Mouse (Mus musculus): Measurements from ENCODE around the gene Spryd4. TPM values are rescaled to one million over a fixed set of nuclear protein-coding genes. Genes with fewer than 3 reads are reported as not detected.

The Spryd4 gene
- polyA plus RNA-seq, 1 experiment: 21.8 TPM

GRCm38 (mm10) chr10:128255925-128256324 is 44.3 kb upstream of the Spryd4 start:
- H3K79me2 ChIP-seq (ENCODE audit: control insufficient read depth, insufficient read depth): no peaks in the 10 kb centered on the region
- TF ChIP-seq MAX (IDR thresholded peaks at IDR 0.05; ENCODE audit: low read depth): no peak
- TF ChIP-seq TCF3 (IDR thresholded peaks at IDR 0.05; ENCODE audit: insufficient read length, low read depth): no peak
- TF ChIP-seq POLR2AphosphoS2 (IDR thresholded peaks at IDR 0.05; ENCODE audit: insufficient read length, low read depth): no peak
- TF ChIP-seq POLR2A (IDR thresholded peaks at IDR 0.05; ENCODE audit: insufficient read length, low read depth): no peak
- TF ChIP-seq USF1 (IDR thresholded peaks at IDR 0.05; ENCODE audit: low read depth): no peak
- TF ChIP-seq SRF (IDR thresholded peaks at IDR 0.05; ENCODE audit: control insufficient read depth, insufficient read length, low read depth): no peak
- TF ChIP-seq MYOG (IDR thresholded peaks at IDR 0.05; ENCODE audit: control insufficient read depth in 1 of 3, insufficient read depth in 1 of 3, insufficient read length in 2 of 3, low read depth in 2 of 3): no peak
- TF ChIP-seq E2F4 (IDR thresholded peaks at IDR 0.05; ENCODE audit: insufficient read depth): no peak
- TF ChIP-seq TCF12 (IDR thresholded peaks at IDR 0.05; ENCODE audit: insufficient read depth, poor library complexity, severe bottlenecking): no peak
- no peak for TF ChIP-seq CEBPB (IDR thresholded peaks at IDR 0.05; ENCODE audit: insufficient read depth, poor library complexity, severe bottlenecking)
- no peak for TF ChIP-seq REST (IDR thresholded peaks at IDR 0.05; ENCODE audit: insufficient read depth, insufficient read length)
- TF ChIP-seq MYOD1 (IDR thresholded peaks at IDR 0.05; ENCODE audit: control insufficient read depth in 1 of 3, insufficient read length in 2 of 3, low read depth in 2 of 3): no peak
- no peaks in the 10 kb centered on the region for H3K27me3 ChIP-seq (ENCODE audit: control insufficient read depth, insufficient read depth, insufficient read length)
- H3K4me2 ChIP-seq (ENCODE audit: low read depth): peak overlapping the region; percentile 56
- no peaks in the 10 kb centered on the region for H3K36me3 ChIP-seq (ENCODE audit: control insufficient read depth, insufficient read depth)
- H3K4me3 ChIP-seq: no peak overlapping the region
- H3ac ChIP-seq (ENCODE audit: control insufficient read depth, insufficient read length): no peak overlapping the region

- no peak within 1 kb of the TSS for H3K4me2 ChIP-seq (ENCODE audit: low read depth)
- H3K79me2 ChIP-seq (ENCODE audit: control insufficient read depth, insufficient read depth): no peaks in the 10 kb centered on the region
- H3K4me3 ChIP-seq: no peak within 1 kb of the TSS
- H3ac ChIP-seq (ENCODE audit: control insufficient read depth, insufficient read length): no peak within 1 kb of the TSS
- H3K27me3 ChIP-seq (ENCODE audit: control insufficient read depth, insufficient read depth, insufficient read length): no peaks in the 10 kb centered on the region
- 0 out of 2 replicates have a peak, but pooled peaks have one; percentile 31 for TF ChIP-seq CEBPB (IDR thresholded peaks at IDR 0.05; ENCODE audit: insufficient read depth, poor library complexity, severe bottlenecking)
- no peak for TF ChIP-seq E2F4 (IDR thresholded peaks at IDR 0.05; ENCODE audit: insufficient read depth)
- no peaks in the 10 kb centered on the region for H3K36me3 ChIP-seq (ENCODE audit: control insufficient read depth, insufficient read depth)
These were observed 42.2 kb upstream of the Spryd4 start, which contains the start of gene Apon for GRCm38 (mm10) chr10:128253677-128254255. TSS of gene Apon (plus strand) at chr10:128254096.

DNA sequence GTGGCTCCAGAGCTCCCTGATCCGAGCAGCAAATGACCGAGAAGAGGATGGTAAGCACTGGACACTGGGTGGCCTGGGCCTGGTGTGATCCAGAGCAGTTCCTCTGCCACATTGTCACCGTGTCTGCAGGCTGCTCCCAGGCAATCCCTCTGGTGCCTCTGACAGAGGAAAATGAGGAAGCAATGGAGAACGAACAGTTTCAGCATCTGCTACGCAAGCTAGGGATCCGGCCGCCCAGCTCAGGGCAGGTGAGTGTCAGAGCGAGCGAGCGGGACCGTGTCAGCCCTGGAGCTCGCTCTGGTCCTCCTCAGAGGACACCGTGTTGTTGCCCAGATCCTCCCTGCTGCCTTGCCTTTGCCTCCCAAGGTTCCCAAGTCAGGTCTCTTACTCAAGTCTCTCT is 39.0 kb upstream of the Spryd4 start:
- Histone ChIP-seq H3K27me3 (ENCODE audit: control insufficient read depth, insufficient read depth, insufficient read length) (no peaks in the 10 kb centered on the region), H3K36me3 (ENCODE audit: control insufficient read depth, insufficient read depth) (no peaks in the 10 kb centered on the region), H3ac (ENCODE audit: control insufficient read depth, insufficient read length) (no peak overlapping the region), H3K79me2 (ENCODE audit: control insufficient read depth, insufficient read depth) (no peaks in the 10 kb centered on the region), H3K4me2 (ENCODE audit: low read depth) (no peak overlapping the region), H3K4me3 (no peak overlapping the region)
- TF ChIP-seq SRF (IDR thresholded peaks at IDR 0.05; ENCODE audit: control insufficient read depth, insufficient read length, low read depth): no peak
- no peak for TF ChIP-seq CEBPB (IDR thresholded peaks at IDR 0.05; ENCODE audit: insufficient read depth, poor library complexity, severe bottlenecking)
- no peak for TF ChIP-seq MYOG (IDR thresholded peaks at IDR 0.05; ENCODE audit: control insufficient read depth in 1 of 3, insufficient read depth in 1 of 3, insufficient read length in 2 of 3, low read depth in 2 of 3)
- no peak for TF ChIP-seq REST (IDR thresholded peaks at IDR 0.05; ENCODE audit: insufficient read depth, insufficient read length)
- TF ChIP-seq USF1 (IDR thresholded peaks at IDR 0.05; ENCODE audit: low read depth): no peak
- no peak for TF ChIP-seq MAX (IDR thresholded peaks at IDR 0.05; ENCODE audit: low read depth)
- TF ChIP-seq POLR2AphosphoS2 (IDR thresholded peaks at IDR 0.05; ENCODE audit: insufficient read length, low read depth): no peak
- TF ChIP-seq POLR2A (IDR thresholded peaks at IDR 0.05; ENCODE audit: insufficient read length, low read depth): no peak
- TF ChIP-seq TCF3 (IDR thresholded peaks at IDR 0.05; ENCODE audit: insufficient read length, low read depth): no peak
- no peak for TF ChIP-seq MYOD1 (IDR thresholded peaks at IDR 0.05; ENCODE audit: control insufficient read depth in 1 of 3, insufficient read length in 2 of 3, low read depth in 2 of 3)
- no peak for TF ChIP-seq E2F4 (IDR thresholded peaks at IDR 0.05; ENCODE audit: insufficient read depth)
- no peak for TF ChIP-seq TCF12 (IDR thresholded peaks at IDR 0.05; ENCODE audit: insufficient read depth, poor library complexity, severe bottlenecking)

- no peak overlapping the region for H3K4me3 ChIP-seq
- H3ac ChIP-seq (ENCODE audit: control insufficient read depth, insufficient read length): no peak overlapping the region
- no peak overlapping the region for H3K4me2 ChIP-seq (ENCODE audit: low read depth)
- no peaks in the 10 kb centered on the region for H3K27me3 ChIP-seq (ENCODE audit: control insufficient read depth, insufficient read depth, insufficient read length)
- no peaks in the 10 kb centered on the region for H3K79me2 ChIP-seq (ENCODE audit: control insufficient read depth, insufficient read depth)
- no peaks in the 10 kb centered on the region for H3K36me3 ChIP-seq (ENCODE audit: control insufficient read depth, insufficient read depth)
- TF ChIP-seq MAX (IDR thresholded peaks at IDR 0.05; ENCODE audit: low read depth): no peak
- no peak for TF ChIP-seq POLR2A (IDR thresholded peaks at IDR 0.05; ENCODE audit: insufficient read length, low read depth)
- TF ChIP-seq E2F4 (IDR thresholded peaks at IDR 0.05; ENCODE audit: insufficient read depth): no peak
- no peak for TF ChIP-seq POLR2AphosphoS2 (IDR thresholded peaks at IDR 0.05; ENCODE audit: insufficient read length, low read depth)
- peak; percentile 45 for TF ChIP-seq REST (IDR thresholded peaks at IDR 0.05; ENCODE audit: insufficient read depth, insufficient read length)
- no peak for TF ChIP-seq TCF12 (IDR thresholded peaks at IDR 0.05; ENCODE audit: insufficient read depth, poor library complexity, severe bottlenecking)
These were observed 35.6 kb upstream of the Spryd4 start for GRCm38 (mm10) chr10:128247020-128247732.

- H3K79me2 ChIP-seq (ENCODE audit: control insufficient read depth, insufficient read depth): no peaks in the 10 kb centered on the region
- H3K27me3 ChIP-seq (ENCODE audit: control insufficient read depth, insufficient read depth, insufficient read length): no peaks in the 10 kb centered on the region
- no peak overlapping the region for H3ac ChIP-seq (ENCODE audit: control insufficient read depth, insufficient read length)
- TF ChIP-seq REST (IDR thresholded peaks at IDR 0.05; ENCODE audit: insufficient read depth, insufficient read length) (no peak), MYOD1 (IDR thresholded peaks at IDR 0.05; ENCODE audit: control insufficient read depth in 1 of 3, insufficient read length in 2 of 3, low read depth in 2 of 3) (no peak), CEBPB (IDR thresholded peaks at IDR 0.05; ENCODE audit: insufficient read depth, poor library complexity, severe bottlenecking) (no peak), POLR2A (IDR thresholded peaks at IDR 0.05; ENCODE audit: insufficient read length, low read depth) (no peak), SRF (IDR thresholded peaks at IDR 0.05; ENCODE audit: control insufficient read depth, insufficient read length, low read depth) (no peak), MAX (IDR thresholded peaks at IDR 0.05; ENCODE audit: low read depth) (no peak), POLR2AphosphoS2 (IDR thresholded peaks at IDR 0.05; ENCODE audit: insufficient read length, low read depth) (no peak), TCF12 (IDR thresholded peaks at IDR 0.05; ENCODE audit: insufficient read depth, poor library complexity, severe bottlenecking) (no peak), USF1 (IDR thresholded peaks at IDR 0.05; ENCODE audit: low read depth) (no peak), E2F4 (IDR thresholded peaks at IDR 0.05; ENCODE audit: insufficient read depth) (no peak), MYOG (IDR thresholded peaks at IDR 0.05; ENCODE audit: control insufficient read depth in 1 of 3, insufficient read depth in 1 of 3, insufficient read length in 2 of 3, low read depth in 2 of 3) (no peak)
- H3K4me2 ChIP-seq (ENCODE audit: low read depth): no peak overlapping the region
- no peak overlapping the region for H3K4me3 ChIP-seq
- peaks cover 6% of the 10 kb centered on the region for H3K36me3 ChIP-seq (ENCODE audit: control insufficient read depth, insufficient read depth)
These were observed 32.5 kb upstream of the Spryd4 start for GRCm38 (mm10) chr10:128244121-128244520.

Data from myocyte (in vitro differentiated cells).